Mouse (Mus musculus) kidney, adult 2 months (tissue): ENCODE measurements around the gene Tsc22d3. TPM values are rescaled to one million over a fixed set of nuclear protein-coding genes. Genes with fewer than 3 reads are reported as not detected.

Source experiments
- DNase-seq: peaks from one replicate; pipeline ENCODE4 v3.0.0; 2021
- H3K27ac ChIP-seq: fragments of 200-500 bp; 2 replicates; pipeline ENCODE4 v1.5.1; 2012; ENCODE audit warnings: low read depth, low read length, control low read depth, inconsistent platforms; ENCODE audit not compliant: insufficient read depth
- H3K27me3 ChIP-seq: fragments of 200-500 bp; replicated peaks from 2 replicates; pipeline ENCODE4 v1.6.1; 2012; ENCODE audit warnings: mild to moderate bottlenecking, moderate library complexity, low read length, inconsistent platforms; ENCODE audit not compliant: control insufficient read depth, insufficient read depth
- H3K36me3 ChIP-seq: fragments of 200-500 bp; 2 replicates; pipeline ENCODE4 v1.6.1; 2012; ENCODE audit warnings: mild to moderate bottlenecking, moderate library complexity, low read length, inconsistent platforms; ENCODE audit not compliant: control insufficient read depth, insufficient read depth
- H3K4me1 ChIP-seq: fragments of 200-500 bp; 2 replicates; pipeline ENCODE4 v1.6.1; 2011; ENCODE audit warnings: low read length; ENCODE audit not compliant: control insufficient read depth, insufficient read depth
- H3K4me3 ChIP-seq: fragments of 200-500 bp; 2 replicates; pipeline ENCODE4 v1.5.1; 2011; ENCODE audit warnings: mild to moderate bottlenecking, low read depth, low read length, control low read depth; ENCODE audit not compliant: insufficient read depth
- CTCF ChIP-seq: fragments of 200-500 bp; conservative IDR thresholded peaks from 2 replicates; pipeline ENCODE4 v1.5.1; 2011; ENCODE audit warnings: low read depth, mild to moderate bottlenecking, control low read depth, low read length, moderate library complexity, mixed read lengths; ENCODE audit not compliant: insufficient read depth, insufficient read length
- POLR2A ChIP-seq: fragments of 200-500 bp; IDR thresholded peaks from one replicate; pipeline ENCODE4 v1.6.1; 2011; ENCODE audit warnings: low read depth, low read length, control low read depth
- WGBS: fragments of 180-500 bp; shearing (Covaris S2); methylation state at CpG from one replicate; pipeline ENCODE4 v1.1.7; 2018; 5-methylcytosine and 5-hydroxymethylcytosine counted together
- polyA plus RNA-seq: library from polyadenylated mRNA; depleted of rRNA; stranded (reverse); fragments of >200 nt; gene quantifications from 2 replicates; pipeline ENCODE4 v1.2.3, GENCODE M21; 2012; rRNA removed

Tsc22d3 gene
- polyA plus RNA-seq, 1 experiment, result 51.6 TPM

DNA sequence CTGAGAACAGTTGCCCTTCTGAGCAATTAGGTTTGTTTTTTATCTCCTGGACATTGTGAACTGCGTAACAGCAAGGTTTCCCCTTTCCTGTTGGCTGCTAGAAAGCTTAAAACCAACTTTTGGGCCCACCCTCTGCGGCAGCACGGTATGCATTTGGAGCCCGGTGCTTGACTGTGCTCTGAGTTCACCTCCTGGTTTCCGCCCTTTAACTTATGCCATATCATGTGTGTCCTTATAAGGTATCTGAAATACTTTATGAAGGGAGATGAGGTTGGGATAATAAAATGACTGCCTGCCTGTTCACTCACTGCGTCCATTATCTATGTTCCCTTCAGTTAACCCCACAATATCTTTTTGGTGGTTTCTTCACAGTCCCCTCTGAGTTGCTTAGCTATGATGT lies 106.3 kb downstream of the Tsc22d3 start:
- DNase-seq, result no peak
- TF ChIP-seq POLR2A (no peak), CTCF (no peak)
- Histone ChIP-seq H3K27me3 (no peaks in the 10 kb centered on the region), H3K27ac (no peak overlapping the region), H3K4me1 (peaks cover 2% of the 10 kb centered on the region; the same call in 1 of the 2 replicates), H3K36me3 (no peaks in the 10 kb centered on the region), H3K4me3 (no peak overlapping the region)
- WGBS, result 80% methylated on average over 6 of the region's 6 CpGs

DNA sequence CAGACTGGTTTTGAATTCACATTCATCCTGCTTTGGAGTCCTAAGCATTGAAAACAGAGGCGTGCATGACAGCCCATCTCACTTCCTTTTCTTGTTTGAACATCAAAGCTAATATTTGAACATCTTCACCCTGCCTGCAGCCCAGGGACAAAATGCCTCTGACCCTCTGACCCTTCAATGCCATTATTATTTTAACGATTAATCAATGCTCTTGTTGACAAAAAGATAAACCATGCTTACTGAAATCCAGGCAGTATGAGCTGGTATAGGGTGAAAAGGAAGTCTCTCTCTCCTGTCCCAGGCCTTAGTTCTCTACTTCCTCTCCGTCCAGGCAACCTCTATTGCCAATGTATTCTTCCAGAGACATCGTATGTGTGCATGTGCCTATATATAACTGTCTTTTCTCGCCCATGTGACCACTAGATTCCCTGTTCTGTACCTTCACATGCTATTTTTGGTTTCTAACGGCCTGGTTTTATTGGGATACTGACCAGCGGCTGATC lies 106.9 kb downstream of the Tsc22d3 start:
- no peak for TF ChIP-seq CTCF
- TF ChIP-seq POLR2A, result no peak
- Histone ChIP-seq H3K4me3 (no peak overlapping the region), H3K27ac (no peak overlapping the region), H3K27me3 (no peaks in the 10 kb centered on the region), H3K36me3 (no peaks in the 10 kb centered on the region), H3K4me1 (peaks cover 2% of the 10 kb centered on the region; the same call in 1 of the 2 replicates)
- no peak for DNase-seq
- 76% methylated on average over 7 of the region's 7 CpGs for WGBS

GRCm38 (mm10) chrX:140491884-140492571 lies 108.4 kb downstream of the Tsc22d3 start:
- peak; percentile 82 for DNase-seq
- peak; percentile 73 for TF ChIP-seq CTCF
- TF ChIP-seq POLR2A, result no peak
- 33% methylated on average over 10 of the region's 10 CpGs for WGBS
- H3K27me3 ChIP-seq, result no peaks in the 10 kb centered on the region
- no peaks in the 10 kb centered on the region for H3K36me3 ChIP-seq
- no peak overlapping the region for H3K4me3 ChIP-seq
- H3K4me1 ChIP-seq, result peaks cover 2% of the 10 kb centered on the region; the same call in 1 of the 2 replicates
- no peak overlapping the region for H3K27ac ChIP-seq

DNA sequence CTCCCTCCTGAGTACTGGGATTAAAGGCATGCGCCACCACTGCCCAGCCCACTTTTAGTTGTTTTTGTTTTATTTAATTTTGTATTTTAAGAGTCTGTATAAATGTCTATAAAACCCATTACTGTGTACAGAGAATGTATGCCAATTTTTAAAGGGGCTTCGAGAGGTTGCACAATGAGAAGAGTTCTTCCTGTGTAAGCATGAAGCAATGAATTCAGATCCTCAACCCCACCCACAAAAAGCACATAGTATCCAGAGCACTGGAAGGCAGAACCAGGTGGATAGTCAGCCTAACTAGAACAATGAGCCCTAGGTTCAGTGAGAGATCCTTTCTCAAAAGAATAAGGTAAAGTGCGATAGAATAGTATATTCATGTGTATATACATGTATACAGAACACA lies 110.3 kb downstream of the Tsc22d3 start:
- H3K27me3 ChIP-seq, result no peaks in the 10 kb centered on the region
- no peak for DNase-seq
- peaks cover 2% of the 10 kb centered on the region; the same call in 1 of the 2 replicates for H3K4me1 ChIP-seq
- no peaks in the 10 kb centered on the region for H3K36me3 ChIP-seq
- 95% methylated on average over 3 of the region's 3 CpGs for WGBS
- H3K27ac ChIP-seq, result no peak overlapping the region
- TF ChIP-seq POLR2A, result no peak
- no peak for TF ChIP-seq CTCF
- H3K4me3 ChIP-seq, result no peak overlapping the region

Other genes starting within 250 kb of the Tsc22d3 start
- 12.1 and 16.5 TPM in 2 replicates for gene Prps1, start 144.0 kb downstream of the Tsc22d3 start, polyA plus RNA-seq
- gene Mid2, start 63.9 kb upstream of the Tsc22d3 start, polyA plus RNA-seq, result 8.6 and 9.8 TPM in 2 replicates
- not detected in 2 replicates for gene Tex13b, start 212.8 kb upstream of the Tsc22d3 start, polyA plus RNA-seq